Mouse (Mus musculus): Measurements from ENCODE around the gene Fam198b. TPM values are rescaled to one million over a fixed set of nuclear protein-coding genes. Genes with fewer than 3 reads are reported as not detected.
A peak's percentile ranks its signal among the peaks of the same experiment; 100 is the strongest.

The Fam198b gene
- polyA plus RNA-seq, 1 experiment from 2014 or later = 31.0 TPM

GRCm38 (mm10) chr3:79852108-79852507 is 32.2 kb upstream of the Fam198b start:
- ATAC-seq (ENCODE audit: low read depth) = no peak
- WGBS = 31% methylated on average over 3 of the region's 3 CpGs
- H3K4me1 ChIP-seq (replicated peaks; ENCODE audit: control insufficient read depth, insufficient read depth, low read length) = no peaks in the 10 kb centered on the region; the same call in 1 of the 2 replicates

GRCm38 (mm10) chr3:79852654-79853166 is 31.6 kb upstream of the Fam198b start, which contains the start of gene Tmem144:
Gene Tmem144, minus strand, starts transcription at chr3:79852773.
- peak; percentile 34; the same call in 1 of the 2 replicates for ATAC-seq (ENCODE audit: low read depth)
- Histone ChIP-seq H3K27ac (ENCODE audit: low read length) (no peak within 1 kb of the TSS), H3K9ac (ENCODE audit: low read length) (no peak within 1 kb of the TSS), H3K27me3 (ENCODE audit: control insufficient read depth, insufficient read depth, low read depth, low read length) (no peaks in the 10 kb centered on the region), H3K9me3 (ENCODE audit: control insufficient read depth, low read length) (no peaks in the 10 kb centered on the region), H3K4me1 (replicated peaks; ENCODE audit: control insufficient read depth, insufficient read depth, low read length) (no peaks in the 10 kb centered on the region; the same call in 1 of the 2 replicates), H3K36me3 (ENCODE audit: control insufficient read depth, insufficient read depth, low read length) (no peaks in the 10 kb centered on the region), H3K4me3 (ENCODE audit: low read length) (no peak within 1 kb of the TSS), H3K4me2 (ENCODE audit: low read depth, low read length) (no peak within 1 kb of the TSS)
- 54% methylated on average over 8 of the region's 8 CpGs for WGBS

More at GRCm38 (mm10) chr3:79852108-79852507, 32.2 kb upstream of the Fam198b start:
- no peak overlapping the region for H3K9ac ChIP-seq (ENCODE audit: low read length)
- H3K27me3 ChIP-seq (ENCODE audit: control insufficient read depth, insufficient read depth, low read depth, low read length) = no peaks in the 10 kb centered on the region
- H3K4me2 ChIP-seq (ENCODE audit: low read depth, low read length) = no peak overlapping the region
- H3K36me3 ChIP-seq (ENCODE audit: control insufficient read depth, insufficient read depth, low read length) = no peaks in the 10 kb centered on the region
- no peak overlapping the region for H3K4me3 ChIP-seq (ENCODE audit: low read length)
- H3K27ac ChIP-seq (ENCODE audit: low read length) = no peak overlapping the region
- no peaks in the 10 kb centered on the region for H3K9me3 ChIP-seq (ENCODE audit: control insufficient read depth, low read length)

GRCm38 (mm10) chr3:79857780-79858179 is 26.6 kb upstream of the Fam198b start:
- Histone ChIP-seq H3K4me3 (ENCODE audit: low read length) (no peak overlapping the region), H3K27me3 (ENCODE audit: control insufficient read depth, insufficient read depth, low read depth, low read length) (no peaks in the 10 kb centered on the region), H3K27ac (ENCODE audit: low read length) (no peak overlapping the region), H3K4me2 (ENCODE audit: low read depth, low read length) (no peak overlapping the region), H3K9me3 (ENCODE audit: control insufficient read depth, low read length) (no peaks in the 10 kb centered on the region), H3K36me3 (ENCODE audit: control insufficient read depth, insufficient read depth, low read length) (no peaks in the 10 kb centered on the region), H3K4me1 (replicated peaks; ENCODE audit: control insufficient read depth, insufficient read depth, low read length) (no peaks in the 10 kb centered on the region; the same call in 1 of the 2 replicates), H3K9ac (ENCODE audit: low read length) (no peak overlapping the region)
- WGBS = 55% methylated on average over 5 of the region's 5 CpGs
- ATAC-seq (ENCODE audit: low read depth) = no peak

GRCm38 (mm10) chr3:79858221-79858620 is 26.1 kb upstream of the Fam198b start:
- 76% methylated on average over 3 of the region's 3 CpGs for WGBS
- no peak for ATAC-seq (ENCODE audit: low read depth)

GRCm38 (mm10) chr3:79864824-79865223 is 19.5 kb upstream of the Fam198b start:
- no peaks in the 10 kb centered on the region for H3K27me3 ChIP-seq (ENCODE audit: control insufficient read depth, insufficient read depth, low read depth, low read length)
- H3K4me2 ChIP-seq (ENCODE audit: low read depth, low read length) = no peak overlapping the region
- no peaks in the 10 kb centered on the region for H3K9me3 ChIP-seq (ENCODE audit: control insufficient read depth, low read length)
- H3K36me3 ChIP-seq (ENCODE audit: control insufficient read depth, insufficient read depth, low read length) = no peaks in the 10 kb centered on the region
- H3K4me3 ChIP-seq (ENCODE audit: low read length) = no peak overlapping the region
- H3K27ac ChIP-seq (ENCODE audit: low read length) = no peak overlapping the region
- H3K9ac ChIP-seq (ENCODE audit: low read length) = no peak overlapping the region
- ATAC-seq (ENCODE audit: low read depth) = no peak
- H3K4me1 ChIP-seq (replicated peaks; ENCODE audit: control insufficient read depth, insufficient read depth, low read length) = no peaks in the 10 kb centered on the region
- 72% methylated on average over 7 of the region's 7 CpGs for WGBS

More at GRCm38 (mm10) chr3:79858221-79858620, 26.1 kb upstream of the Fam198b start:
- Histone ChIP-seq H3K9me3 (ENCODE audit: control insufficient read depth, low read length) (no peaks in the 10 kb centered on the region), H3K27me3 (ENCODE audit: control insufficient read depth, insufficient read depth, low read depth, low read length) (no peaks in the 10 kb centered on the region), H3K4me2 (ENCODE audit: low read depth, low read length) (no peak overlapping the region), H3K36me3 (ENCODE audit: control insufficient read depth, insufficient read depth, low read length) (no peaks in the 10 kb centered on the region), H3K4me3 (ENCODE audit: low read length) (no peak overlapping the region), H3K4me1 (replicated peaks; ENCODE audit: control insufficient read depth, insufficient read depth, low read length) (no peaks in the 10 kb centered on the region), H3K9ac (ENCODE audit: low read length) (no peak overlapping the region), H3K27ac (ENCODE audit: low read length) (no peak overlapping the region)

GRCm38 (mm10) chr3:79866089-79866488 is 18.2 kb upstream of the Fam198b start:
- Histone ChIP-seq H3K4me1 (replicated peaks; ENCODE audit: control insufficient read depth, insufficient read depth, low read length) (no peaks in the 10 kb centered on the region), H3K36me3 (ENCODE audit: control insufficient read depth, insufficient read depth, low read length) (no peaks in the 10 kb centered on the region), H3K4me2 (ENCODE audit: low read depth, low read length) (no peak overlapping the region), H3K4me3 (ENCODE audit: low read length) (no peak overlapping the region), H3K9me3 (ENCODE audit: control insufficient read depth, low read length) (no peaks in the 10 kb centered on the region), H3K27ac (ENCODE audit: low read length) (no peak overlapping the region), H3K27me3 (ENCODE audit: control insufficient read depth, insufficient read depth, low read depth, low read length) (no peaks in the 10 kb centered on the region), H3K9ac (ENCODE audit: low read length) (no peak overlapping the region)
- 77% methylated on average over 3 of the region's 3 CpGs for WGBS
- no peak for ATAC-seq (ENCODE audit: low read depth)

DNA sequence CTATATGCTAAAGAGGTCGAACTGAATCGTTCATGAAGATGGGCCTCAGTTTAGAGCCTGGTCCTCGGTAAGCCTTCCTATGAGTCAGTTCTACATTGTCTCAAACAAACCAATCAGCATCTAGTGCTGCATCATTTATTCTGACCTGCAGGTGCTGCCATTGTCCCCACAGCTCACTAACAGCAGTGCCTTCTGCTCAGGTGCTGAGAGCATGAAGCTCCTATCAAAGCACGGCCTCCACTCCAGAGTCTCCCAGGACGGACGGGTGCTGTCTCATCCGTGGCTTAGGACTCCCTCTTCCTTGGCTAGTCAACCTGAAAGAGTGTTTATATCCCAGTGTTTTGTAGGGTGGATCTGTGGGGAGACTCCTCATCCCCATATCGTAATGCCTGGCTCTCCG is 17.8 kb upstream of the Fam198b start:
- WGBS = 78% methylated on average over 9 of the region's 9 CpGs

GRCm38 (mm10) chr3:79867121-79867709 is 17.1 kb upstream of the Fam198b start:
- WGBS = 59% methylated on average over 1 of the region's 1 CpGs
- H3K9ac ChIP-seq (ENCODE audit: low read length) = no peak overlapping the region
- H3K4me2 ChIP-seq (ENCODE audit: low read depth, low read length) = no peak overlapping the region
- H3K36me3 ChIP-seq (ENCODE audit: control insufficient read depth, insufficient read depth, low read length) = no peaks in the 10 kb centered on the region
- H3K27ac ChIP-seq (ENCODE audit: low read length) = no peak overlapping the region
- no peaks in the 10 kb centered on the region for H3K4me1 ChIP-seq (replicated peaks; ENCODE audit: control insufficient read depth, insufficient read depth, low read length)
- no peaks in the 10 kb centered on the region for H3K27me3 ChIP-seq (ENCODE audit: control insufficient read depth, insufficient read depth, low read depth, low read length)
- no peak overlapping the region for H3K4me3 ChIP-seq (ENCODE audit: low read length)
- no peaks in the 10 kb centered on the region for H3K9me3 ChIP-seq (ENCODE audit: control insufficient read depth, low read length)
- ATAC-seq (ENCODE audit: low read depth) = no peak

More for the DNA sequence above, 17.8 kb upstream of the Fam198b start:
- H3K4me2 ChIP-seq (ENCODE audit: low read depth, low read length) = no peak overlapping the region
- H3K9me3 ChIP-seq (ENCODE audit: control insufficient read depth, low read length) = no peaks in the 10 kb centered on the region
- no peak for ATAC-seq (ENCODE audit: low read depth)
- H3K4me3 ChIP-seq (ENCODE audit: low read length) = no peak overlapping the region
- no peaks in the 10 kb centered on the region for H3K4me1 ChIP-seq (replicated peaks; ENCODE audit: control insufficient read depth, insufficient read depth, low read length)
- H3K36me3 ChIP-seq (ENCODE audit: control insufficient read depth, insufficient read depth, low read length) = no peaks in the 10 kb centered on the region
- no peaks in the 10 kb centered on the region for H3K27me3 ChIP-seq (ENCODE audit: control insufficient read depth, insufficient read depth, low read depth, low read length)
- no peak overlapping the region for H3K9ac ChIP-seq (ENCODE audit: low read length)
- H3K27ac ChIP-seq (ENCODE audit: low read length) = no peak overlapping the region

DNA sequence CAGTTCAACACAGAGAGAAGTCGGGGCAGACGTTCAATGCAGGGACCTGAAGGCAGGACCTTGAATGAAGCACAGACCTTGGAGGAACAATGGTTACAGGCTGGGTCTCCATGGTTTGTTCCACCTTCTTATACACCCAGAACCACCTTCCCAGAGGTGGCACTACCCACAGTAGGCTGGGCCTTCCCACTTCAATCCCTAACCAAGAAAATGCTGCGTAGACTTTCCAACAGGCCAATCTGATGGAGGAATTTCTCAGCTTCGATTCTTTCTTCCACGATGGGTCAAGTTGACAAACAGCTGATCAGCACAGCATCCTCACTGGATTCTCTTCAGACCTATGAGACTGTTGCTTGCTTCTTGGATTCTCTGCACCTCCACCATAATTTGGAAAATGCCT is 8.9 kb upstream of the Fam198b start:
- 90% methylated on average over 5 of the region's 5 CpGs for WGBS
- no peak for ATAC-seq (ENCODE audit: low read depth)
- Histone ChIP-seq H3K36me3 (ENCODE audit: control insufficient read depth, insufficient read depth, low read length) (no peaks in the 10 kb centered on the region), H3K9me3 (ENCODE audit: control insufficient read depth, low read length) (no peaks in the 10 kb centered on the region), H3K4me2 (ENCODE audit: low read depth, low read length) (no peak overlapping the region), H3K4me1 (replicated peaks; ENCODE audit: control insufficient read depth, insufficient read depth, low read length) (no peaks in the 10 kb centered on the region), H3K9ac (ENCODE audit: low read length) (no peak overlapping the region), H3K4me3 (ENCODE audit: low read length) (no peak overlapping the region), H3K27me3 (ENCODE audit: control insufficient read depth, insufficient read depth, low read depth, low read length) (no peaks in the 10 kb centered on the region), H3K27ac (ENCODE audit: low read length) (no peak overlapping the region)
